Mouse (Mus musculus): ENCODE measurements around the gene Gm9837.

Gene Gm9837

GRCm38 (mm10) chr11:53425711-53426255, 44.5 kb downstream of the Gm9837 start:
- DNase-seq (ENCODE audit: low spot score), result no peak

- no peak for DNase-seq (ENCODE audit: low spot score)
Observed at GRCm38 (mm10) chr11:53425251-53425650, 45.0 kb downstream of the Gm9837 start.

DNA sequence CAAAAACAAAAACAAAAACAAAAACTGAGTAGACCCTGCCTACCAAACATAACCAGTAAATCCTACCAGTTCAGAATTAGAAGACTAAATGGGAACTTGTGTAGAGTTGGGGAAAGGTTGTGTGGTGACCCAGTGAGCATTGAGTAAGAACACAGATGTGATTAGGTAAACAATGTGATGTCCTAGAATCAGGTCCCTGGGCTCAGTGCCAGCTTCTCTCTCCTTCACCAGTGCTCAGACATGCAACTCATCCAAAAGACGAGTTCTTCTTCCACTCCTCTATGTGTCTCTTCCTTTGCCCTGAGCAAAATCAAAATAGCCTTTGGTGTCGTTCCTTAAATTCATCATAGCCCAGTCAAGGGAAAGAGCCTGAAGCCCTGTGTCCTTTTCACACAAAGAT, 45.5 kb downstream of the Gm9837 start:
- no peak for DNase-seq (ENCODE audit: low spot score)

DNA sequence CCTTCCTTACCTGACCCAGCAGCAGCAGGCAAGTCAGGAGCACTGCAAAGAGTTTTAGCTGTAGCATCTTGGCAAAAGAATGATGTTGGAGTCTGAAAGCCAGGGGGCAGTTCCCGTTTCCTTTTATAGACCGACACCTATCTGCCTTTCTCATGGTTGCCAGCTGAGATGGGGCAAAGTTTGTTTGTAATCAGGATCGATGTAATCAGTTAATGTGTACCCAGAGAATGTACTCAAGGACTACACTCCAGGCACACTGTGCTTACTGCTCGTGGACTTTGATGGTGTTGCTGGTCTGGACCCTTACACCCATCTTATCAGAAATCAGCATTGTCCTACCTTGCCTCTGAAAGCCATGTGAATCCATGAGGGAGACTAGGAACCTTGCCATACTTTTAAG, 47.2 kb downstream of the Gm9837 start, which contains the start of gene Leap2:
TSS of gene Leap2 (minus strand) at position 135 of the 400 bp plus-strand sequence.
- DNase-seq (ENCODE audit: low spot score), result no peak
